Comparison of ENCODE assay signal across 12 mouse cellular contexts in genomic region chr16:91447512-91447900, GRCm38 (mm10). TPM values are rescaled to one million over a fixed set of nuclear protein-coding genes. Genes with fewer than 3 reads are reported as not detected.
DNase-seq lines count a peak whose midpoint lies in the region; ATAC-seq and TF ChIP-seq lines count a peak whose summit lies in the region.
"Had no signal": no experiment of that assay in that cellular context is flagged by ENCODE, and none has a peak within 500 bp of the region (broad histone marks: within the 10 kb centered on the region; RNA-seq: fewer than 3 reads in every experiment).

No protein-coding gene starts in this region.

- no peaks in the 10 kb centered on the region for H3K27me3 ChIP-seq in heart, postnatal 0 days (ENCODE audit: control insufficient read depth, insufficient read depth, low read length)
- no peaks in the 10 kb centered on the region for H3K27me3 ChIP-seq in heart, adult 2 months (ENCODE audit: control insufficient read depth, insufficient read depth, low read length)
- no peaks in the 10 kb centered on the region for H3K27me3 ChIP-seq in G1E (ENCODE audit: insufficient read depth, low read length)
- no peaks in the 10 kb centered on the region for H3K27me3 ChIP-seq in liver, postnatal 0 days (ENCODE audit: insufficient read depth, low read length)
- H3K27me3 ChIP-seq: forebrain, embryonic 12.5 days; limb, embryonic 15.5 days had no signal

- intact Hi-C loops in heart, adult 2 months (cut with DNase I) = loop anchor here (10.0 kb wide), 1 partner anchor 373 kb away; no protein-coding TSS in a partner anchor

- no peak overlapping the region for H3K4me2 ChIP-seq in heart, postnatal 0 days (ENCODE audit: low read depth, low read length)
- 0 out of 2 replicates have a peak overlapping the region, but pooled peaks have one; percentile 5 for H3K4me2 ChIP-seq in liver, postnatal 0 days (ENCODE audit: low read depth, low read length)
- H3K4me2 ChIP-seq: forebrain, embryonic 12.5 days; limb, embryonic 15.5 days had no signal

- peaks cover 20% of the 10 kb centered on the region; the same call in 1 of the 2 replicates for H3K4me1 ChIP-seq in heart, postnatal 0 days (ENCODE audit: control insufficient read depth, insufficient read depth)
- peaks cover 12% of the 10 kb centered on the region for H3K4me1 ChIP-seq in heart, adult 2 months (ENCODE audit: control insufficient read depth, insufficient read depth, low read length)
- H3K4me1 ChIP-seq in G1E (ENCODE audit: insufficient read depth, low read depth, low read length) = peaks cover 93% of the 10 kb centered on the region
- peaks cover 66% of the 10 kb centered on the region for H3K4me1 ChIP-seq in liver, postnatal 0 days (ENCODE audit: insufficient read depth)
- H3K4me1 ChIP-seq: forebrain, embryonic 12.5 days had no signal

- TF ChIP-seq POLR2A in heart, adult 2 months (IDR thresholded peaks at IDR 0.05; ENCODE audit: insufficient read depth, low read depth, low read length) = no peak

- WGBS in heart, postnatal 0 days = 36% methylated on average over 6 of the region's 6 CpGs
- 41% methylated on average over 6 of the region's 6 CpGs for WGBS in heart, adult 2 months
- WGBS in liver, postnatal 0 days (ENCODE audit: insufficient replicate concordance) = 50% methylated on average over 6 of the region's 6 CpGs

- DNase-seq in heart, postnatal 0 days (ENCODE audit: low spot score) = no peak
- DNase-seq in heart, adult 2 months = no peak
- DNase-seq in G1E (ENCODE audit: low spot score) = no peak
- DNase-seq in liver, postnatal 0 days = peak; percentile 54
- DNase-seq in cerebellum, postnatal 14 days = no peak
- no peak for DNase-seq in frontal cortex, postnatal 36 days (ENCODE audit: low spot score in 2 of 2)
- no peak for DNase-seq in layer of hippocampus, adult 9-10 months (ENCODE audit: low spot score)
- DNase-seq: cerebellum, adult 18-20 months had no signal

- H3K4me3 ChIP-seq in heart, postnatal 0 days (ENCODE audit: low read depth, low read length) = no peak overlapping the region
- H3K4me3 ChIP-seq in heart, adult 2 months = no peak overlapping the region
- H3K4me3 ChIP-seq in G1E (ENCODE audit: low read depth, low read length) = peak overlapping the region; percentile 22; the same call in 1 of the 2 replicates
- H3K4me3 ChIP-seq in liver, postnatal 0 days (ENCODE audit: low read depth, low read length) = no peak overlapping the region
- H3K4me3 ChIP-seq: forebrain, embryonic 12.5 days; limb, embryonic 15.5 days had no signal

- peak overlapping the region; percentile 58 for H3K27ac ChIP-seq in heart, postnatal 0 days (ENCODE audit: low read depth)
- no peak overlapping the region for H3K27ac ChIP-seq in heart, adult 2 months
- H3K27ac ChIP-seq in liver, postnatal 0 days (ENCODE audit: low read depth) = peak overlapping the region; percentile 72
- H3K27ac ChIP-seq: forebrain, embryonic 12.5 days; limb, embryonic 15.5 days had no signal

- H3K79me2 ChIP-seq in heart, adult 2 months (replicated peaks; ENCODE audit: control insufficient read depth, insufficient read depth, low read length) = no peaks in the 10 kb centered on the region

- no peak for TF ChIP-seq CTCF in heart, postnatal 0 days (IDR thresholded peaks at IDR 0.05; ENCODE audit: low read depth)
- TF ChIP-seq CTCF in heart, adult 2 months (IDR thresholded peaks at IDR 0.05) = no peak
- TF ChIP-seq CTCF in G1E (IDR thresholded peaks at IDR 0.05; ENCODE audit: low read depth, low read length) = no peak
- no peak for TF ChIP-seq CTCF in liver, postnatal 0 days (IDR thresholded peaks at IDR 0.05; ENCODE audit: low read depth)

- ATAC-seq in heart, postnatal 0 days (ENCODE audit: insufficient read depth, low read depth) = peak; percentile 58
- ATAC-seq in G1E (ENCODE audit: extremely low read depth, insufficient number of reproducible peaks, low FRiP score, poor library complexity, severe bottlenecking) = no peak
- peak; percentile 18 for ATAC-seq in erythroid progenitor cell, adult 5-6 weeks (replicated peaks; ENCODE audit: low FRiP score, poor library complexity, severe bottlenecking)
- peak; percentile 62 for ATAC-seq in liver, postnatal 0 days

- H3K9ac ChIP-seq in heart, postnatal 0 days (replicated peaks; ENCODE audit: low read depth, low read length) = no peak overlapping the region
- H3K9ac ChIP-seq in heart, adult 2 months (ENCODE audit: low read depth, low read length) = no peak overlapping the region
- H3K9ac ChIP-seq in liver, postnatal 0 days (replicated peaks) = peak overlapping the region; percentile 31; the same call in 1 of the 2 replicates
- H3K9ac ChIP-seq: forebrain, embryonic 12.5 days; limb, embryonic 15.5 days had no signal

- TF ChIP-seq EP300 in heart, postnatal 0 days (IDR thresholded peaks at IDR 0.05; ENCODE audit: low read depth) = no peak
- no peak for TF ChIP-seq EP300 in heart, adult 2 months (IDR thresholded peaks at IDR 0.05; ENCODE audit: insufficient read depth, low read depth, low read length)
- TF ChIP-seq EP300 in liver, postnatal 0 days (IDR thresholded peaks at IDR 0.05; ENCODE audit: low read depth) = no peak

- no peaks in the 10 kb centered on the region for H3K36me3 ChIP-seq in heart, postnatal 0 days (replicated peaks; ENCODE audit: control insufficient read depth, insufficient read depth, low read length)
- H3K36me3 ChIP-seq in heart, adult 2 months (ENCODE audit: control insufficient read depth, insufficient read depth, low read length) = no peaks in the 10 kb centered on the region
- H3K36me3 ChIP-seq in G1E (replicated peaks) = no peaks in the 10 kb centered on the region
- no peaks in the 10 kb centered on the region for H3K36me3 ChIP-seq in liver, postnatal 0 days (replicated peaks; ENCODE audit: insufficient read depth, low read length)
- H3K36me3 ChIP-seq: forebrain, embryonic 12.5 days; limb, embryonic 15.5 days had no signal

- H3K9me3 ChIP-seq in heart, postnatal 0 days (replicated peaks; ENCODE audit: control insufficient read depth, low read length) = no peaks in the 10 kb centered on the region
- H3K9me3 ChIP-seq in G1E (replicated peaks) = peaks cover 6% of the 10 kb centered on the region; the same call in 1 of the 2 replicates
- no peaks in the 10 kb centered on the region for H3K9me3 ChIP-seq in liver, postnatal 0 days (ENCODE audit: low read length)
- H3K9me3 ChIP-seq: forebrain, embryonic 12.5 days; limb, embryonic 15.5 days had no signal

RNA-seq across cellular contexts. Expression of gene Ifnar1, which starts 37.5 kb away (rescaled TPM):
- total RNA-seq in heart, postnatal 0 days (2014; rRNA removed; ENCODE audit: low replicate concordance) = 32.6 and 42.6 TPM in 2 replicates
- polyA plus RNA-seq in heart, postnatal 0 days (2015; fragmentation: Nextera tagmentation; extraction: Ambion mirVana) = 23.7 and 24.0 TPM in 2 replicates
- 10 to 100 TPM; 23.6 to 24.0 TPM for total RNA-seq in heart, adult 2 months (2021)
- 12.5 and 20.2 TPM in 2 replicates for polyA plus RNA-seq in heart, adult 2 months (2012; rRNA removed)
- total RNA-seq in G1E (2014; fragmentation: Nextera tagmentation) (73.0 and 103 TPM in 2 replicates), G1E (2017) (65.5 and 72.3 TPM in 2 replicates)
- polyA plus RNA-seq in G1E (2012) = 15.1 and 16.2 TPM in 2 replicates
- total RNA-seq in erythroid progenitor cell, adult 5-6 weeks (2015; ENCODE audit: low replicate concordance) = 31.9 and 32.1 TPM in 2 replicates
- 38.1 and 46.3 TPM in 2 replicates for total RNA-seq in erythroid progenitor cell, adult 5-6 weeks (2017; ENCODE audit: low replicate concordance)
- polyA plus RNA-seq in liver, postnatal 0 days (2015; fragmentation: Nextera tagmentation; extraction: Ambion mirVana) = 16.3 and 16.6 TPM in 2 replicates

RNA-seq across cellular contexts. Expression of gene Il10rb, which starts 41.5 kb away (rescaled TPM):
- total RNA-seq in heart, postnatal 0 days (2014; rRNA removed; ENCODE audit: low replicate concordance) = 44.4 and 63.3 TPM in 2 replicates
- polyA plus RNA-seq in heart, postnatal 0 days (2015; fragmentation: Nextera tagmentation; extraction: Ambion mirVana) = 89.0 and 99.4 TPM in 2 replicates
- total RNA-seq in heart, adult 2 months (2021) = 100 to 1,000 TPM in 1 of 2 experiments, 10 to 100 TPM in 1; 98.2 to 122 TPM
- polyA plus RNA-seq in heart, adult 2 months (2012; rRNA removed) = 136 and 182 TPM in 2 replicates
- total RNA-seq in G1E (2014; fragmentation: Nextera tagmentation) = 137 and 144 TPM in 2 replicates
- 87.8 and 101 TPM in 2 replicates for total RNA-seq in G1E (2017)
- polyA plus RNA-seq in G1E (2012) = 16.7 and 18.3 TPM in 2 replicates
- 21.8 and 37.8 TPM in 2 replicates for total RNA-seq in erythroid progenitor cell, adult 5-6 weeks (2015; ENCODE audit: low replicate concordance)
- total RNA-seq in erythroid progenitor cell, adult 5-6 weeks (2017; ENCODE audit: low replicate concordance) = 20.5 and 33.1 TPM in 2 replicates
- polyA plus RNA-seq in liver, postnatal 0 days (2015; fragmentation: Nextera tagmentation; extraction: Ambion mirVana) = 25.5 and 26.4 TPM in 2 replicates

RNA-seq across cellular contexts. Expression of gene Gm21970, which starts 56.0 kb away (rescaled TPM):
- 2.4 TPM in 1 of 2 replicates, not detected in the other for total RNA-seq in heart, postnatal 0 days (2014; rRNA removed; ENCODE audit: low replicate concordance)
- 0.27 TPM in 1 of 2 replicates, not detected in the other for polyA plus RNA-seq in heart, postnatal 0 days (2015; fragmentation: Nextera tagmentation; extraction: Ambion mirVana)
- not detected for total RNA-seq in heart, adult 2 months (2021)
- not detected in 2 replicates for polyA plus RNA-seq in heart, adult 2 months (2012; rRNA removed)
- 8.9 and 18.1 TPM in 2 replicates for total RNA-seq in G1E (2014; fragmentation: Nextera tagmentation)
- not detected in 2 replicates for total RNA-seq in G1E (2017)
- polyA plus RNA-seq in G1E (2012) = not detected in 2 replicates
- total RNA-seq in erythroid progenitor cell, adult 5-6 weeks (2015; ENCODE audit: low replicate concordance) = 4.7 and 12.6 TPM in 2 replicates
- not detected in 2 replicates for total RNA-seq in erythroid progenitor cell, adult 5-6 weeks (2017; ENCODE audit: low replicate concordance)
- not detected in 2 replicates for polyA plus RNA-seq in liver, postnatal 0 days (2015; fragmentation: Nextera tagmentation; extraction: Ambion mirVana)
- total RNA-seq: heart, adult 18-20 months had no signal
- polyA plus RNA-seq: forebrain, embryonic 12.5 days; limb, embryonic 15.5 days had no signal
